Mouse (Mus musculus): ENCODE measurements at regions not wholly inside any gene's neighbourhood (a gene's known extent, or its start where the extent isn't known, plus 50 kb on each side); places are given as distances from the start of the nearest gene placed in this dataset.

DNA sequence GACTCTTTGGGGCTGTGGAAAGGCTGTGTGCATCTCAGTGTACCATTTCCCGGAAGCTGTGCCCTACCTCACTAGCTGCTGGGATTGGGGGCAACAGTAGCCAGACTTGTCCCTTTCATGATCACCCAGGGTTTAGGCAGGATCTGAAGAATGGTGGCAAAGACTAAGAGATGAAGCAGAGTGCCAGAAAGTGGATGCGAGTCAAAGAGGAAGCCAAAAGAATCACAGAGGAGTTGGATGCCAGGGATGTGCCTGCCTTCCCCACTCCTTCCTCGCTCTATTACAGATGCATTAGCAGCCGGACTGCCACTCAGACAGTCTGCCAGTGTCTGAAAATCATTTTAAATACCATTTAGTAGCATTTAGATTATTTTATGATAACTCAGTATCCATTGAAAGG lies 271.5 kb upstream of the Slc24a2 start:
- no peak for ATAC-seq (ENCODE audit: extremely low read depth, insufficient number of reproducible peaks, low FRiP score, poor library complexity, severe bottlenecking)

DNA sequence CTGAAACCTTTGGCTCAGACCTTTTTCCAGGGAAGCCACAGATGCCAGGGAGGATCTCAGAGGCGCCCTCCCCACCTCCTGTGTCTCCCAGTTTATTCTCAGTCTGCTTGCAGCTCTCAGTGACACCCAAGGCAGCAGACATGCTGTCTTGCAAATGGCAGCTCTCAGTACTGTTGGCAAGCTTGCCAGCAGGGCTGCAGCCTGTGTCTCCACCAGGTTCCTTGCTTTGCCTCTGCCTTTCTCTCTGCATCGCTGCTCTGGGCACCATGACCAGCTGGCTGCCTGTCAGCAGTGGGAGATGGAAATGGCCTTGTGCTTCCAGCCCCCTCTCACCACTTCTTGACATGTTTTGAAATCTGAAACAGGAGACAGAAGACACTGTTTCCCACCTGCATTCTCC lies 270.2 kb upstream of the Slc24a2 start:
- no peak for ATAC-seq (ENCODE audit: extremely low read depth, insufficient number of reproducible peaks, low FRiP score, poor library complexity, severe bottlenecking)

DNA sequence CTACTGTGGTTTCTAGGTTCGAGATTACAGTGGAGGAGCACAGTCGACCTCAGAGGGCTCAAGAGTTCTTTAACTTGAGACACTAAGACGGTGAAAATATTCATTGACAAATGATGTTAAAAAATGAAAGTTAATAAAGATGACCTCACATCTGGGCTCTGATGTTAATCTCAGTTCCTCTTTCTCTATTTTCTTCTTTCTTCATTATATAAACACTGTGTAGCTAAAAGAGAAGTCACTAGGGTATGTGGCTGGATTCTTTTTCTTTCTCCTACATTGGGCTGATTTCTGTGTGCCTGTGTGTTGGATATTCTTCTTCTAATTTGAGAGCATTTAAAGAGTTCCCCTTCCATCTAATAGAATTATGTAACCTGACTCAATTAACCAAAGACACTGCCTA lies 257.5 kb upstream of the Slc24a2 start:
- ATAC-seq (ENCODE audit: extremely low read depth, insufficient number of reproducible peaks, low FRiP score, poor library complexity, severe bottlenecking) = peak; percentile 63

DNA sequence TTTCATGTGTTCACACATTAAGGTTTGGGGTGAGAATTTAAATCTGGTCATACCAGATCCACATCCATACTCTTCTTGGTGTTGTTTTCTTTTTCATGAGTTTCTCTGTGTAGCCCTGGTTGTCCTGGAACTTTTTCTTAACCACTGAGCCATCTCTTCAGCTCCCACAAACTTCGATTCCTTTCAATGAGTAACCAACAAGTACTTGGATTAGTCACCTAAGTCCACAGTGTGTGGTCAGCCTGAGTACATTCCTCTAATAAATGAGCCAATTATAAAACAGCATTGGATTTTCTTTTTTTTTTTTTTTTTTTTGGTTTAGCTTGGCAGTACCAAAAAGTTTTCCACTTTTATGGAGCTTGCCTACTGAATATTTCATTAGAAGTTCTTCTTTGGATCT lies 245.3 kb upstream of the Slc24a2 start:
- no peak for ATAC-seq (ENCODE audit: extremely low read depth, insufficient number of reproducible peaks, low FRiP score, poor library complexity, severe bottlenecking)

DNA sequence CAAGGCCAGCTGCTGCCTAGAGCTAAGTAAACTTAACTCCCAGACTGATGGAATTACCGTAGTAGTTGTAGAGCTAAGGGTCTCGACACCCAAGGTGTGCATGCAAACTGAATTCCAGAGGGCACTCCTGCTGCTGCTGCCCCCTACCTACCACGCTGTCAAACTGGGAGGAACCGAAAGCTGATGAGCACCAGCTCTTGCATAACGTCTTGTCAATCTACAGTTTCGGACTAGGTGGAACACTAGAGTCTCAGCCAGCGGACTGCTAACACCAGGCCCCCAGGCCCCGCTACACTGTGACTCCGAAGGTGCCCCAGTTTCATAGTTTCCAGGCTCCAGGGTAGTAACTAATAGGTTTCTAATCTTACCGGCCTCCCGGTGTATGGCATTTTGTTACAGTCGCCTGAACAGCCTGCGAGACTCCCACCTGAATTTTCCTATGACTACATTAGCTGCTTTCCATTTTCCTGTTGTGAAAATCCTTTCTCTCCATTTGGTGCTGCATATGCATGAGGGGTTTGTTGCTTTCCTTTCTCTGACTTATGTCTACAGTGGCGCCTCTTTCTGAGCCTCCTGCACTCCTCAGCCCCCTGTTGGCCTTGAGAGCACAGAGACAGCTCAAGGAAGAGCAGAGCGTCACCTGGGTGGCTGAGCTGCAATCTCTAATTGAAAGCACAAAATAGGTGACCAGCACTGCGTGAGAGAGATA lies 243.2 kb upstream of the Slc24a2 start:
- no peak for ATAC-seq (ENCODE audit: extremely low read depth, insufficient number of reproducible peaks, low FRiP score, poor library complexity, severe bottlenecking)

DNA sequence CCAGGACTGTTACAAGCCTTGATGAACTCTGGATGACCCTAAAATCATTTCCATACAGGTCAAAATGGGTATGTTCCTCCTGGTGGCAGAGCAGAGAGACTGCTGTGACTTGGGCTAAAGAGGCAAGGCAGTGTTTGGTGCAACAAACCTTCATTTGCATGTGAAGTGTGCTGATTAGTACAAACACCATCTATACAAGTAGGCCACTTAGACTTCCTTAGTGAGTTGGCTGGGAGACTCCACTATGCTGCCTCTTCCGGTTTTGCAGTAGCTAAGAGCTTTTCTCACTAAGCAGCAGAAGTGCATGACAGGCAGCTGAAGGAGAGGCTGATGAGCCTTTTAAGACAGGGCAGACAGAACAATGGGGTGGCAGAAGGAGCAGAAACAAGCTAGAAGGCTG lies 242.5 kb upstream of the Slc24a2 start:
- ATAC-seq (ENCODE audit: extremely low read depth, insufficient number of reproducible peaks, low FRiP score, poor library complexity, severe bottlenecking) = no peak

DNA sequence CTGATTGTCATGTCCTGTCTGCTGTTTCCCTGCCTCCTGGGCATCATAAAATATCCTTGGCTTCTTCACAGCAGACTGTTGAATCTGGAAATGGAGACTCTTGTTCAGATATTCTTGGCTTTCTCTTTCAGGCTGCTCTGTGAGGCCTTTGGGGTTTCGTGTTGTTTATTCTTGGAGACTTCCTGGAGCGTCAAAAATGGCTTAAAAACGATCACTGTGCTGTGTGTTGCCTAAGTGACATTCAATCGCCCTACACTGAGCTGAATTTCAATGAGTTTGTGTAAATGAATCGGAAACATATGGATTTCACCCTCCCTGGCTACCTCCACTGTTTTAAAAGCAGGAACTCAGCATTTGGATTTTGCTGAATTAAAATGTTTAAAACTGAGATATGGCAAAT lies 241.1 kb upstream of the Slc24a2 start:
- ATAC-seq (ENCODE audit: extremely low read depth, insufficient number of reproducible peaks, low FRiP score, poor library complexity, severe bottlenecking) = no peak

DNA sequence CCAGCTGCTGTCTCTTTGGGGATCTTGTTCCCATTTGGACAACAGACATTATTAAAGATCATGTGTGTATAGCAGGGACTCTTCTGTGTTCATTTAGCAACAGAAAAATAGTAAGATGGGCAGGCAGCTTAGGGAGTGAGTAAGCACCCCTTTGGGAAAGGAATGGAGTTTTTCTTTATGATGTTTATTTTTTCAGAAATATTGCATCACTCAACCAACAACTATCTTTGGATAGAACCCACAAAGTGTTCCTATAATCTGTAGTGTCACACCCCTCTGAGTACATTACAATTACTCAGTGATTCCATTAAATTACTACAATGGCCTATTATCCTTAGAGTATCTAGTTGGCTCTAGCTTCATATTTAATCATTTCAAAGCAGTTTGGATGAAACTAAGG lies 237.3 kb upstream of the Slc24a2 start:
- ATAC-seq (ENCODE audit: extremely low read depth, insufficient number of reproducible peaks, low FRiP score, poor library complexity, severe bottlenecking) = no peak

DNA sequence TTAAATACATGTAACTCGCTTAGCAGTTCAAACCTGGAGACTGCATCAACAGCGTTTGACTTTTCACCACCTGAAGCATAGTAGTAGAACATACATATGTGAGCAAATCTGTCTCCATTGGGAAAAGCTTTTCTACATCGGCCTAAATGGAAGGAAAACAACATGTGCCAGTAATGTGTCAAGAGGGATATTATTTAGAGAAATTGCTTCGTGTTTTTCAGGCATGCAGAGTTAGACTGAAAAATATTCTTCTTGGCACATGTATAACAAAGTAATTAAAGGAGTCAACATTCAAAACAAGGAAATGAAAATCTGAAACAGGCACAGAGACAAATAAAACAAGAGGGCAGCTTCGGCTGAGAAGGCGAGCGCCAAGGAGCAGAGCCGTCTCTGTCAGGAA lies 236.7 kb upstream of the Slc24a2 start:
- ATAC-seq (ENCODE audit: extremely low read depth, insufficient number of reproducible peaks, low FRiP score, poor library complexity, severe bottlenecking) = no peak

DNA sequence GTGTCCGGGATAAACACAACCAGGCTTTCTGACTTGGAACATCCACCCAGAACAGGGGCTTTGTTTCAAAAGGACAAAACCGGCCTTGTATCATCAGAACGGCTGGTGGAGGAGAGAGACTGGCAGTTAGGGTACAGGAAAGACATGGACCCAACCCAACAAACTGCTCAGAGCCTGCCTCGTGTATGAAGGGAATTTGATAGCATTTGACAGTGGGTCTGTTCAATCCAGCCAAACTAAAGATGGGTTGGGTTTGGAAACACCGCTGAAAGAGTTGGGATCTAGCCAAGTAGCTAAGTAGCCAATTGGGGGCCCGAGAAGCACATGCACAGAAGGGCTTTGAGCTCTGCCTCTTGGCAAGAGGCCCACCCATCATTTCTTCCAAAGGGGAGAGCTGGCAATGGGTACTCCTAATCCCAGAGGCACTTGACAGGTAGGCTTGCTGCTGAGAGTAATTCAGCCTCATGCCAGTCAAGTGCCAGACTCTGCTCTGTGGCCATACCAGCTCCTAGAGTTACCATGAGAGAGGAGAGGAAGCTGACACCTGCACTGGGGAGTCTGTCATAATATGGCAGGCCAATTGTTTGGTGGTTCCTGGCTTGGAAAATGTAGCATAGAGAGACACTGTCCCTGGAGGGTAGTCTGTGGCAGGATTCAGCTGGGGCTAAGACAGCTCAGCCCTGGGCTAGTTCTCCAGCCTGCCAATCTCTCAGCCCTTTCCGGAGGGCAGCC lies 231.1 kb upstream of the Slc24a2 start:
- ATAC-seq (ENCODE audit: extremely low read depth, insufficient number of reproducible peaks, low FRiP score, poor library complexity, severe bottlenecking) = no peak

DNA sequence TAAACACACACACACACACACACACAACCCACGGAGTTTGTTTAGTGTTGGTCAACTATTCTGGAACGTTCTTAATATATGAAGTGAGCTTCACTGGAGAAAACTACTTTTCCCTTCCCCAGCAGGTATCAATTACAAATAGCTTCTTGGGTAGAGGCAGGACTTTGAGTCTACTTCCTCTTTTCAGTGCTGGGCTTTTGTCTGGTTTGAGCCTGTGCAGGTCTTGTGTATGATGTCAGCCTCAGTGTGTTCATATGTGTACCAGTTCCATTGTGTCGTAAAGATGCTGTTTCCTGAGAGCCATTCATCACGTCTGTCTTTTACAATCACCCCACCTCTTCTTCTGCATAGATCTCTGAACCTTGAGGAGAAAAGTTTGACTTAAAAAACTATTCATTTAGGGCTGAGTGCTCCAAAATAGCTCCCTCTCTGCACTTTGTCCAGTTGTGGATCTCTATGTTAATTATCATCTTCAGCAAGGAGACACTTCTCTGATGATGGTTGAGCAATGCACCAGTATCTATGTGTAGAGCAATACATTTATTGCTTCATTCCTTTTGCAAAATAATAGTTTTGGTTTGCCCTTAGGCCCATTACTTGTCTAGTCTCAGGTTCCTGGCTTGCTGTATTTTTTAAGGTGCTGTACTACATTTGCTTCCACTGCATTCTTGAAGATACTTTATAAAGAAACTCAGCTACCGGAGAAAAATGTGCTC lies 225.7 kb upstream of the Slc24a2 start:
- no peak for ATAC-seq (ENCODE audit: extremely low read depth, insufficient number of reproducible peaks, low FRiP score, poor library complexity, severe bottlenecking)

DNA sequence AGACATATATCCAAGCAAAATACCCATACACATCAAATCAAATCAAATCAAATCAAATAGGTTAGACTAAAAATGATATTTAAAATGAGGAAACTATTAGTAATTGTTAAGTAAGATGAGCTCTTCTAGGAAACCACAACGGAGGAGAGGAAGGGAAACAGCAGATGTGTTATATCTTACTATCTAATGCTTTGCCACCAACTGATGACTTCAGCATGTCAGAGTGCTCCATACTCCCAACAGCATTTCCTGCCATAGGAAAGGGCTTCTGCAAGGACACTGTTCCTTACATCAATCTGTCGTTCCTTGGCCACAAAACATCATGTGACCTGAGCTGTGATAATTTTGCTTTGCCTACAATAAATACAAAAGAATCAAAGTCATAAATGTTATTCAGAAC lies 221.8 kb upstream of the Slc24a2 start:
- ATAC-seq (ENCODE audit: extremely low read depth, insufficient number of reproducible peaks, low FRiP score, poor library complexity, severe bottlenecking) = no peak

DNA sequence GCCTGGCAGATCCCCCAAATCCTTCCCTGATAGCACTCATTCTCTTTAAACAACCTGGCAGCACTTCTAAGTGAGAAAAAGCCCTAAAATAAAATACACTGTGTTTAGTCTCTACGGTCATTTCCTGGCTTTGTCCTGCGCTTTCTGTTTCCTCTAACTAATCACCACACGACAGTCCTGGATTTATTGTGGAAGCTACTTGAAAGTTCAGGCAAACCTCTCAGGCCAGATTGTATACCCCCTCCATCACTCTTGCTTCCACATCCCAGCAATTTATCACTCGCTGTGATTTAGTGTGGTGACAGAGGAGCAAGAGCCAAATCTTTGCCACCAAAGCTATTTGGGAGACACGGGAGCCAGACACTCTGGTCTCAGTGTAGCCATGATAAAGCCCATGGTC lies 221.0 kb upstream of the Slc24a2 start:
- ATAC-seq (ENCODE audit: extremely low read depth, insufficient number of reproducible peaks, low FRiP score, poor library complexity, severe bottlenecking) = no peak

DNA sequence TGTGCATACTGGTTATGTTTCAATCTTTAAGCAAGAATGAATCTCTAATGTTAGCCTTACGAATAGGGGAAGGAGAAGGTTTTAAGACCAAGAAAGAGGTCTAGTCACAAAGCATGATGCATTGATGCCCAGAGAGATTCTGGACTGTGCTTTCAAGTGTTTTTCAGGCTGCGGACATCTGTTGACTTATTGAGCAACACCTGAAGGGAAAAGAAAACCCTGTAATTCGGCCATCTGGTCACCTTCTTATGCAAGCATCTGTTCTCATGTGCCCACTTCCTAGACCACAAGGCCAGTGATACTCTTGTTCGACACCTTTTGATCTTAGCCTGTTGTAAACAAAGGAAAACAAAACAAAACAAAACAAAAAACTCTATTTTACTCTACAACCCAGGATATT lies 218.1 kb upstream of the Slc24a2 start:
- ATAC-seq (ENCODE audit: extremely low read depth, insufficient number of reproducible peaks, low FRiP score, poor library complexity, severe bottlenecking) = no peak

DNA sequence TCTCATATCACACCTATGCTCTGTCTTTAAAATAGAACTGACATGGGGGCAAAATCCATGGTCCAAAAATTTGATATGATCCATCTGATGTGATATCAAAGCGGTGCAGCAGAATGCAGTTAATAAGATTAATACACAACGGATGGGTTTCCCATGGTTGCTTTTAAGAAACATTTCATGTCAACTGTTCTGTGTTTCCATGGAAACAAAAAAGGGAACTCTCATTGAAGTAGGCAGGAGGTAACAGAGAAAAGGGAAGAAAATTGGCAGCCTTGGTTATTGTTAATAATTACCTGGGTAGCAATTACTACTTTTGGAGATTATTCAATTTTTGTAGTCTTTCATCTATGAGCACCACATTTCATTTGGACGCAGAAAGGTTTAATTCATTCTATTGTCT lies 216.6 kb upstream of the Slc24a2 start:
- ATAC-seq (ENCODE audit: extremely low read depth, insufficient number of reproducible peaks, low FRiP score, poor library complexity, severe bottlenecking) = no peak

DNA sequence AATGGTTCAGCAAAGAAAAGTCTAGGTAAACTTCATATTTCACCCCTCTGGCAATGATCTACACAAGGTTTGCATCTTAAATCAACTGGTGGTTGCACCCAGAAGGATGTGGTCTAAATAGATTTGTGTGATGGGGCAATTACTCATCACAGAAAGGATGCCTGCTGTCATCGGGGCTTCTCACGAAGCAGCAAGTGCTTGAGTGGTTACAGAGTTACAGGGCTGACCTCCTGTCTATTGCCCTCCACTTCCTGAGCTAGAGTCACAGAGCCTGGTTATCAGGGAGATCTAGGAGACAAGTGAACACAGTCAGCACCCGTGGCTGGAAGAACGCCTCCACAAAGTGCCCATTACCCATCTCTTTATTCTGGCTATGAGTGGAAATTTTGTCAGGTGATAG lies 203.9 kb upstream of the Slc24a2 start:
- no peak for ATAC-seq (ENCODE audit: extremely low read depth, insufficient number of reproducible peaks, low FRiP score, poor library complexity, severe bottlenecking)

DNA sequence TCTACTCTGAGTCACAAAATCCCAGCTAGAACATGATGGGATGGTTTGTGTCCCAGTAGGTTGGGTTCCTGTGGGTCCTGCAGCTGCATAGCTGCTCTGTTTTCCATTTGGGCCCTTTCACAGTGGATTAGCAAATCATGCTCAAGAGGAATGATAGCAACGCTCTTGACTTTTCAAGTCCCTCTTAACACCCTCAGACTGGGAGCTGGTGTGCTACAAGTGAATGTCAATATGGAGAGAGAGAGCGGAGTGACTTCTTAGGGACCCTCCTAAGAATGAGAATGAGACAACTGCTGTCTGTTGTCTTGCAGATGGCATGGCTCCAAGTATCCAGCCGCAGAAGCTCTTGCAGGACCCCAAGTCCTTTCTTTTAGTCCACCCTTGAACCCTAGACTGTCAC lies 198.1 kb upstream of the Slc24a2 start:
- no peak for ATAC-seq (ENCODE audit: extremely low read depth, insufficient number of reproducible peaks, low FRiP score, poor library complexity, severe bottlenecking)

DNA sequence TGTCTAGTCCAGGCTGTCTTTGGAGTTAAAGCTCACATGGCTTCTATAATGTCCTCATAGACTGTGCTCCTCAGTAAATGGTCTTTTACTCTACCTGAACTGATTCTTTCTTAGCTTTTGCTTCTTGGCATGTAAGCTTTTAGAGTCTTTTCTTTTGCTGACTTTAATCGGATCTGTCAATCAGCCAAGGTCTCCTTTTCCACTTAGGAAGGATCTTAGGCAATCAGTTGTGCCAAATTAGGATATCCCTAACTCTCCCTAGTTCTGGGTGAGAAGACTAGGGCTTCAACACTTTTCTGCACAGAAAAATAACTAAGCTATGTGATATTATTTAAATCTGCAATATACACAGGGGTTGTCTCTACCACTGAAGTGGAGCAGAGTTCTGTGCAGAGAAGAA lies 193.8 kb upstream of the Slc24a2 start:
- no peak for ATAC-seq (ENCODE audit: extremely low read depth, insufficient number of reproducible peaks, low FRiP score, poor library complexity, severe bottlenecking)

DNA sequence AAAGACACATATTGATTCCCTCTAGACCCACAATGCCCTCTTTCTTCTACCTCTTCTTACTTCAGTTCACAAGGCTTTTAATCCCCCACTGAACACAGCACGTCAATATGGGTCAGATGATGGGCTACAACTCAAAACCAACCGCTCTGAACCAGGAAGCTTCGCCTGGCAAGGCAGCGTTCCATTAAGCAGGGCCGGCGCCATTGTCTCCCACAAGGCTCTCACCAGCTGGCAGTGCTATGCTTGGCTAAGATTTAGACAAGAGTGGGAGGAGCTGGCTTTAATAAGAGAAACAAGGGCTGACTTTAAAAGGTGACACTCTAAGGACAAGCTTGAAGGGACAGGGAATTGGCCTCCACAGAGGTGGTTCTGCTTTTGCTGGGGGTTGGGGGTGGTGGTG lies 192.3 kb upstream of the Slc24a2 start:
- no peak for ATAC-seq (ENCODE audit: extremely low read depth, insufficient number of reproducible peaks, low FRiP score, poor library complexity, severe bottlenecking)

DNA sequence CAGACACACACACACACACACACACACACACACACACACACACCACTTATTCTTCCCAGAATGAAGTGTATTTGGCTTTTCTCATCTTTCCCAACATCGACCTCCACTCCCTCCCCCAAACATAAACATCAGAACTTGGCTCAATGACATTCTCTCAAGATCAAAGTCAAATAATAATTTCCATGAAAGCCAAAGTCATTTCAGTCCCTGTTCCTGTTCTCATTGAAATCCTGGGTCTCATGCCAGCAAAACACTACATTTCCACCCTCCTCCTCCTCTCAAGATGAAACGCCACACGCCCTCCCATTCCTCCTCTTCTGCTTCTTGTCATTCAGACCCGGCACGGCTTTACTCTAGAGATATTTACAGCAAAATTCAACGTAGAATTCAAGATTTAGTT lies 173.1 kb upstream of the Slc24a2 start:
- no peak for ATAC-seq (ENCODE audit: extremely low read depth, insufficient number of reproducible peaks, low FRiP score, poor library complexity, severe bottlenecking)

All from neutrophil, adult 5-6 weeks (primary cell).